Mouse (Mus musculus) heart, embryonic 14.5 days (tissue): ENCODE data around the gene Cstf1. TPM values are rescaled to one million over a fixed set of nuclear protein-coding genes. Genes with fewer than 3 reads are reported as not detected.

Source experiments
- ATAC-seq: fragments of 200-750 bp; cut with Nextera tagmentation; 2 replicates; pipeline ENCODE4 v1.8.0; 2017; ENCODE audit warnings: low read depth, moderate TSS enrichment; ENCODE audit not compliant: insufficient number of reproducible peaks, insufficient read depth, low FRiP score
- H3K27ac ChIP-seq, 2 experiments: fragments of 200-500 bp in 1 of 2; fragments of 300-500 bp in 1 of 2; sonication (generic) in 1 of 2; replicated peaks in 1 of 2; 2 replicates each; pipeline ENCODE4 v1.5.1; 2012 to 2014; ENCODE audit warnings: low read depth in 2 of 2, low read length in 2 of 2, control low read depth in 1 of 2, mild to moderate bottlenecking in 1 of 2, mixed read lengths in 1 of 2; ENCODE audit not compliant: control insufficient read depth in 1 of 2, insufficient read depth in 1 of 2
- H3K27me3 ChIP-seq: fragments of 300-500 bp; sonication (generic); 2 replicates; pipeline ENCODE4 v1.6.1; 2014; ENCODE audit warnings: mild to moderate bottlenecking, low read length, control low read depth; ENCODE audit not compliant: control insufficient read depth, insufficient read depth
- H3K36me3 ChIP-seq: fragments of 300-500 bp; sonication (generic); 2 replicates; pipeline ENCODE4 v1.6.1; 2014; ENCODE audit warnings: mild to moderate bottlenecking, control low read depth, low read length, mixed read lengths; ENCODE audit not compliant: control insufficient read depth, insufficient read depth
- H3K4me1 ChIP-seq, 2 experiments: fragments of 200-500 bp in 1 of 2; fragments of 300-500 bp in 1 of 2; sonication (generic) in 1 of 2; 2 replicates each; pipeline ENCODE4 v1.6.1; 2012 to 2014; ENCODE audit warnings: low read length in 2 of 2, control low read depth in 1 of 2, mixed read lengths in 1 of 2; ENCODE audit not compliant: control insufficient read depth in 2 of 2, insufficient read depth in 2 of 2
- H3K4me2 ChIP-seq: fragments of 300-500 bp; sonication (generic); 2 replicates; pipeline ENCODE4 v1.6.1; 2014; ENCODE audit warnings: mild to moderate bottlenecking, low read length
- H3K4me3 ChIP-seq, 2 experiments: fragments of 200-500 bp in 1 of 2; fragments of 300-500 bp in 1 of 2; sonication (generic) in 1 of 2; 2 replicates each; pipeline ENCODE4 v1.5.1; 2012 to 2014; ENCODE audit warnings: low read length in 2 of 2, mild to moderate bottlenecking in 2 of 2, control low read depth in 1 of 2, low read depth in 1 of 2, moderate library complexity in 1 of 2; ENCODE audit not compliant: control insufficient read depth in 1 of 2, insufficient read depth in 1 of 2
- H3K9ac ChIP-seq: fragments of 300-500 bp; sonication (generic); 2 replicates; pipeline ENCODE4 v1.6.1; 2014; ENCODE audit warnings: mild to moderate bottlenecking, low read length
- H3K9me3 ChIP-seq: fragments of 300-500 bp; sonication (generic); 2 replicates; pipeline ENCODE4 v1.6.1; 2016; ENCODE audit warnings: low read length, control low read depth; ENCODE audit not compliant: control insufficient read depth
- WGBS: fragments of 180-500 bp; shearing (Covaris S2); extraction: QIAGEN DNeasy Blood & Tissue Kit; methylation state at CpG from one replicate; pipeline ENCODE4 v1.1.7; 2014; 5-methylcytosine and 5-hydroxymethylcytosine counted together
- polyA plus RNA-seq: library from polyadenylated mRNA; unstranded; fragments of >200 nt; fragmentation: Nextera tagmentation; extraction: Ambion mirVana; gene quantifications from 2 replicates; pipeline ENCODE4 v1.2.1, GENCODE M21; 2014

Gene Cstf1
- polyA plus RNA-seq: 28.1 and 30.3 TPM in 2 replicates

DNA sequence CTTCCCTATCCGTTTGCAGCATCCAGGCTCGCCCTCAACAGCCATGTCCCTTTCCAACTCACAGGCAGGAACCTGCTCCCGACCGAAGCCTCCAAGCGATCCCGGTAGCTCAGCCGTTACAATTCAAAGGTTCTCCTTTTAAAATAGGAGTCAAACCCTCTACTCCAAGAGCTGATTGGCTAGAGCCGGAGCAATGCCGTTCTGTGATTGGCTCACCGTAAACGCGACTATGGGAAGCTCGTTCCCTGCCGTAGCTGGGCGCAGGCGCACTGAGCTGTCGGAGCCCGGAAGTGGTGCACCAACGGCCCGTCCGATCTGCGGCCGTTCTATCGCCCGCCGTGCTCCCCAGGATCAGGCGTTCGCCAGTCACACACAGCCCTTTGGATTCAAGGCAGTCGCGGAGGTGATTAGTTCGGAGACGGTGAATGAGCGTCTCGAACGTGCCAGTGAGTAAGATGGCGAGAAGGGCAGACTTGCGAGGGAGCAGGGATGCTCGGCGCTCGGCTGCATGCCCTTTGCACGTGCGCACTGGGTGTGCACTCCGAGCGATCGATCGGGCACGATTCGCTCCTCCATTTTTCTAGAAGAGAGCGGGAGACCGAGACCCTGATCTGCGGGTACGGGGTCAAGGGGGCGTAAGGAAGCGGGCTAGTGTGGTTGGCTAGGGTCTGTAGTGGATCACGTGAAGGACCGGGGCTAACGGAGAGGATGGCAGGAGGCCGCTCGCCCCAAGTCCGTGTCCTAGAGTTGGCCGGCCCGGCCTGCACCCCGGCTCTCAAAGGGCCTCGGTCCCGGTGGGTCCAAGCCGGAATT, at the start of gene Cstf1, which contains the start of gene Aurka:
Gene Cstf1 (plus strand): TSS at position 271 of the 813 bp plus-strand sequence.
Gene Aurka (minus strand): TSS at position 125 of the 813 bp plus-strand sequence.
- Histone ChIP-seq H3K36me3 (peaks cover 59% of the 10 kb centered on the region), H3K27me3 (no peaks in the 10 kb centered on the region), H3K4me1 (peaks cover 4 to 26% of the 10 kb centered on the region in 2 experiments), H3K9me3 (no peaks in the 10 kb centered on the region), H3K4me2 (peak within 1 kb of the TSS; percentile 80), H3K4me3 (peak within 1 kb of the TSS; percentile 68 to 85), H3K9ac (peak within 1 kb of the TSS; percentile 91), H3K27ac (peak within 1 kb of the TSS; percentile 83 to 87)
- under 1% methylated on average over 66 of the region's 66 CpGs for WGBS
- peak; percentile 95 for ATAC-seq

GRCm38 (mm10) chr2:172320878-172321277, 49.6 kb upstream of the Cstf1 start:
- Histone ChIP-seq H3K27ac (no peak overlapping the region), H3K4me3 (no peak overlapping the region), H3K36me3 (no peaks in the 10 kb centered on the region), H3K27me3 (no peaks in the 10 kb centered on the region), H3K9me3 (no peaks in the 10 kb centered on the region), H3K4me1 (no peaks in the 10 kb centered on the region), H3K9ac (no peak overlapping the region), H3K4me2 (no peak overlapping the region)
- ATAC-seq: no peak
- WGBS: 14% methylated on average over 9 of the region's 9 CpGs

GRCm38 (mm10) chr2:172328248-172328647, 42.2 kb upstream of the Cstf1 start:
- Histone ChIP-seq H3K4me1 (no peaks in the 10 kb centered on the region), H3K27me3 (peaks cover 13% of the 10 kb centered on the region; the same call in 1 of the 2 replicates)
- 50% methylated on average over 8 of the region's 8 CpGs for WGBS

DNA sequence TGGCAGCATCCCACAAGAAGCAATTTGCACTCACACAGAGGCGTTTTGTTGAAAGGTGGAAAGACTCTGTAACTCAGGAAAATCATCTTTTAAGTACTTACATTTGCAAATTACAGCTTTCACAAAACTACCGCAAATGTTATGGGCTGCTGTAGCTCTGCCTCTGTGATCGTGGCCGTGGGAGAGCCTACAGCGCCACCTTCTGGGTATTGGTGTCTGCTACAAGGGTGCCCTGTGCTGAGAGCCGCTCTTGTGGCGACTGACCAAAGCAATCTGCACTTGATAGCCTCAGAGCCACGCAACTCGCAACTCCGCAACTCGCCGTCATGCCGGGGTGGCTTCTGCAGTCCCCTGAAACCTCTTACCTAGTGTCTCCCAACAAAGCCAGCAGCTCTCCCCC, 41.3 kb upstream of the Cstf1 start:
- H3K27me3 ChIP-seq: peaks cover 13% of the 10 kb centered on the region; the same call in 1 of the 2 replicates
- no peaks in the 10 kb centered on the region for H3K4me1 ChIP-seq
- ATAC-seq: no peak
- H3K9me3 ChIP-seq: no peaks in the 10 kb centered on the region
- no peak overlapping the region for H3K27ac ChIP-seq
- H3K4me3 ChIP-seq: no peak overlapping the region
- no peak overlapping the region for H3K9ac ChIP-seq
- no peaks in the 10 kb centered on the region for H3K36me3 ChIP-seq
- 8% methylated on average over 13 of the region's 13 CpGs for WGBS
- peak overlapping the region; percentile 24; the same call in 1 of the 2 replicates for H3K4me2 ChIP-seq

More at GRCm38 (mm10) chr2:172328248-172328647, 42.2 kb upstream of the Cstf1 start:
- no peaks in the 10 kb centered on the region for H3K9me3 ChIP-seq
- H3K9ac ChIP-seq: no peak overlapping the region
- H3K4me3 ChIP-seq: no peak overlapping the region
- H3K4me2 ChIP-seq: no peak overlapping the region
- no peaks in the 10 kb centered on the region for H3K36me3 ChIP-seq
- H3K27ac ChIP-seq: no peak overlapping the region
- ATAC-seq: no peak

DNA sequence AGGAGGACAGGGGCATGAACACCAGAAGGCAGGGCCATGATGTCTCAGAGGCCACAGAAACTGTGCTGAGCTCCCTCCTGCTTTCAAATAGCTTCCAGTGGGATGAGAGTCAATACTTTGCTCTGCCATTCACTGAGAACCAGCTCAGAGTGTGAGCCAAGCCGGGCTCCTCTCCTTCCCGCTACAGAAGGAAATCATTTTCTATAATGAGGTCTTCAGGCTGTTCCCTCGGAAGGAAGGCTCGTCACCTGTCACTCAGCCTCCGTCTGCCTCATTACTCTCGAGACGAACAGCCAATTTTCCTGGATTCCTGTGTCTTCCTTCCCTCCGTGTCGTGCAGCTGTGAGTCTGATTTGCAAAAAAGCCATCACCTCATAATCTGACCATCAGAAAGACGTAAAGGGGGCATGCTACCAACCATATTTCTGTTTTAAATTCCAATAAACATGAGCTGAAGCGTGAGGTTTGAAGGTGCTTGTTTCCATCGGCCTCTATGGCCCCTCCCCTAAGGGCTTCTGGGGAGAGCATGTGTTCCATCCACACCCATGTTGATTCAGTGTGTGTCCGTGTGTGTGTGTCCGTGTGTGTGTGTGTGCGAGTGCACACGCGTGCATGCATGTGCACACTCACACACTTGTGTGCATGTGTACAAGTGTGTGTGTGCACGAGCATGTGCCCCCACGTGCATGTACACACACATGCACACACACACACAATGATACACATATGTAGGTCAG, 32.1 kb upstream of the Cstf1 start:
- 81% methylated on average over 19 of the region's 19 CpGs for WGBS
- no peaks in the 10 kb centered on the region for H3K27me3 ChIP-seq
- no peak overlapping the region for H3K4me3 ChIP-seq
- H3K36me3 ChIP-seq: no peaks in the 10 kb centered on the region
- ATAC-seq: no peak
- H3K9ac ChIP-seq: no peak overlapping the region
- no peak overlapping the region for H3K4me2 ChIP-seq
- H3K4me1 ChIP-seq: no peaks in the 10 kb centered on the region
- H3K9me3 ChIP-seq: 0 out of 2 replicates have a peak, but pooled peaks cover 3% of the 10 kb centered on the region
- no peak overlapping the region for H3K27ac ChIP-seq

- H3K9me3 ChIP-seq: 0 out of 2 replicates have a peak, but pooled peaks cover 3% of the 10 kb centered on the region
- H3K4me2 ChIP-seq: no peak overlapping the region
- no peaks in the 10 kb centered on the region for H3K27me3 ChIP-seq
- no peak overlapping the region for H3K9ac ChIP-seq
- H3K4me1 ChIP-seq: peaks cover 2 to 5% of the 10 kb centered on the region in 2 experiments; a peak in 3 of 4 replicates
- H3K27ac ChIP-seq: no peak overlapping the region
- no peak overlapping the region for H3K4me3 ChIP-seq
- WGBS: 56% methylated on average over 3 of the region's 3 CpGs
- H3K36me3 ChIP-seq: no peaks in the 10 kb centered on the region
- no peak for ATAC-seq
Measured at GRCm38 (mm10) chr2:172340936-172341335, 29.5 kb upstream of the Cstf1 start.

DNA sequence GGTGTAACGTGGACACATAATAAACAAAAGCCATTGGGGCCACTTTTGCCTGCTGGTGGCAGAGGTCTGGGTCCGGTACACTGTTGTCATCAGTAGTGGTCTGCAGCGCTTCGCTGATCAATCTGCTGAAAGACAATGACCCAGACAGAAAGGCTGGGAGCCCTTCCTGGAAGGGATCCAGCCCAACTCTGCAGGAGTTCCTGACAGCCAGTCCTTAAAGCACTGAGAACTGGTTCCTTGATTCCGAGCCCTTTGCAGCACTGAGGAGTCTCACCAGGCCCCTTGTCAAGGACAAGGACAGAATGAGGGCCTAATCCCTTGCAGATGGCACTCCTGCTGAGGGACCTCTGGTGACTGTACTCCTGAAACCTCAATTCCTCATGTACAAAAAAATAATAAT, 28.9 kb upstream of the Cstf1 start:
- ATAC-seq: no peak
- H3K4me2 ChIP-seq: no peak overlapping the region
- no peak overlapping the region for H3K27ac ChIP-seq
- 0 out of 2 replicates have a peak, but pooled peaks cover 3% of the 10 kb centered on the region for H3K9me3 ChIP-seq
- no peak overlapping the region for H3K4me3 ChIP-seq
- peaks cover 2 to 7% of the 10 kb centered on the region in 2 experiments; a peak in 3 of 4 replicates for H3K4me1 ChIP-seq
- no peaks in the 10 kb centered on the region for H3K36me3 ChIP-seq
- H3K27me3 ChIP-seq: no peaks in the 10 kb centered on the region
- 44% methylated on average over 5 of the region's 5 CpGs for WGBS
- H3K9ac ChIP-seq: no peak overlapping the region
